Mouse (Mus musculus): ENCODE results near the gene Plscr4.

Gene Plscr4

DNA sequence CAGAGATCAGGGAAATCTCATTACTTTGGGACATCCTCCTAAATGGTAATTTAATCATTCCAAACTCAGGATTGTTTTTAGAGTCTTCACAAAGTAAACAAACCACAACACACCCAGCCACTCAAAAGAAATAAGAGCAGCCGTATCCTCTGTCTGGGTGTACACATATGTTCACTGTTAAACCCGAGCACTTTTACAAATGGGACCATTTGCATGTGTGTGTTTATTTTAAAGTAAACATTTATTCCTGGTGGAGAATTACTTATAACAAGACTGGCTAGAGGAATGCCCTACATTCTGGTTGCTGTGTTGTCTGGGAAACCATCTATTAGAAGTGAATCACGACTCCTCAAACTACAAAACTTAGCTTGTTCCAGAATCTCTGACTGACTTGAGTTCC, 47.1 kb downstream of the Plscr4 start:
- no peak for ATAC-seq (ENCODE audit: insufficient number of reproducible peaks, low FRiP score, low TSS enrichment)

DNA sequence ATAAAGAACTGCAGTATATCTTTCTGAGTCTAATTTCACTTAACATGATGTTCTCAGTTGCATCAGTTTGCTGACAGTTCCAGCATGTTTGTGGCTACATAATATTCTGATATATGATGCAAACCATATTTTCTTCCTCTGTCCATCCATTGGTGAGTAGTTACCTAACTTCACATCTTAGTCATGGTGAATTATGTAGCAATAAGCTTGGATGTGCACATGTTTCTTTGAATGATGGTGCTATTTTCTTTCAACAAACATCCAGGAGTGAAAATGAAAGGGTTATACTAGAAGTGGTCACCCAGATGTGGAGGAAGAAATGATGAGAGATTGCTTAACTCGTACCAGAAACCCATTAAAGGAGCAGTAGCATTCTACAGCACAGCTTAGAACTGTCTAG, 47.7 kb downstream of the Plscr4 start:
- no peak for ATAC-seq (ENCODE audit: insufficient number of reproducible peaks, low FRiP score, low TSS enrichment)

DNA sequence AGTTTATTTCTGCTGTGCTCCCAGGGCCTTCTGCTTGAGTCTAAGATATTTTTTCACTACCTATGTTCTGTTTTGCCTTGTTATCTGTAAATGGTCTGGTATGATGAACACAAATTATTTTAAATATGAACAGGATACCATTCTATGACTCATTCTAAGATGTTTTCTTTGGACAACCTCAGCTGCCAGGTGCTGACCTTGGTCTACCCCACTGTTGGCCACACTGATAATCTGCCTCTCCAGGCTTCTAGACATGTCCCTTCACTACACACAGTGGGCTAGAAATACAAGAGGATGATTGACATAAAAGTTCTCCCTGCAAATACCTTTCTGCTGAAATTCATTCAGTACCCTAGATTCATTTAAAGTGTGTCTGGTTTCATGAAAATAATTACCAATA, 54.5 kb downstream of the Plscr4 start:
- no peak for ATAC-seq (ENCODE audit: insufficient number of reproducible peaks, low FRiP score, low TSS enrichment)

DNA sequence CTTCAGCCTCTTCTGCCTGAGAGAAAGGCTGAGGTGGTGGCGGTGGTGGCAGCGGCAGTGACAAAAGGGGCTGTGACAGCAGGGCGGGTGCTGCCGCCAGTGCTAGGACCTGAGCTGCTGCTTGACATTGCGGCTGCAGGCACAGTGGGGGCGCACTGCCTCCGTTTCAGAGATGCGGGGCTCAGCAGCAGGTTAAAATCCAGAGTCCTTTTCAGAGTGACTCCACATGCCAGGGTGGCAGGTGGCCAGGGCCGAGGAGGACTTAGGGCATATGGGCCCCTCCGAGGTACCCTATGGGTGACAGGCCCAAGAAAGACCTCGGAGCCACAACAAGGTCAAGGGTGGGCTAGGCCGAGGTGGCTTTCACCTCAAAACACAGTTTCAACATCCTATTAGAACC, 59.9 kb downstream of the Plscr4 start:
- no peak for ATAC-seq (ENCODE audit: insufficient number of reproducible peaks, low FRiP score, low TSS enrichment)

DNA sequence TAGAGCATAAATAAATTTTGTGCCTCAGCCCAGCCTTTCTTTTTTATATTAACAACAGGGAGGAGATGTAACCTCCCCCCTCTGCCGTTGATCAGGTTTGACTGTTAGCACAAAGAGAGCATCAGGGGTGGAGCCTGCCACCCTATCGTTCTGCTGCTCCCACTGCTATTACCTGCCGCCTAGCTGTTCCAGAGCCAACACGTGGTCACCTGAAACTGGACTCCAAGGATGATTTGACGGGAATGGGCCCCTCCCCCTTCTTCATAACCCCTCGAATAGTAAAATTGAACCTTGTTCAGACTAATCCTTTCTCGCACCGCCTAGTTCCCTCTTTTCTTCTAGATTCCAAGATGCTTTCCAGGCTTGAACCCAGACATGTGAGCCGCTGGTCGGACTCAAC, 63.6 kb downstream of the Plscr4 start:
- ATAC-seq (ENCODE audit: insufficient number of reproducible peaks, low FRiP score, low TSS enrichment) = no peak

DNA sequence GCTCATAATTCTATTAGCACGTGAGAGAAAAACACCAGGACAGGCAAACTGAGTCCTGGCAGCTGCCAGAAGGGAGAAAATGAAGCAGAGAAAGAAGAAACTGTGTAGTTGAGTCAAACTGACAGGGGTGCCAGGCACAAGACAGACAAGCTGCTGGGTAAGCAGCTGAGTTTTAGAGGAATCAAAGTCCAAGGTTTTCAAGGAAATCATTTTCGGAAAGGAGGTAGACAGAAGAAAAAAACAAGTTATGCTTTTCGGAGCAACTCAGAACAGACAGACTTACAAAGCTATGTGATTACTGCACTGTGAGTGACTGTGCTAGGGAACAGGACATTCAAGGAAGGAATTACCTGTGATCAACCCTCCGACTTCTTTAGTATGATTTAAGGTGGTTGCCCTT, 67.3 kb downstream of the Plscr4 start:
- no peak for ATAC-seq (ENCODE audit: insufficient number of reproducible peaks, low FRiP score, low TSS enrichment)

DNA sequence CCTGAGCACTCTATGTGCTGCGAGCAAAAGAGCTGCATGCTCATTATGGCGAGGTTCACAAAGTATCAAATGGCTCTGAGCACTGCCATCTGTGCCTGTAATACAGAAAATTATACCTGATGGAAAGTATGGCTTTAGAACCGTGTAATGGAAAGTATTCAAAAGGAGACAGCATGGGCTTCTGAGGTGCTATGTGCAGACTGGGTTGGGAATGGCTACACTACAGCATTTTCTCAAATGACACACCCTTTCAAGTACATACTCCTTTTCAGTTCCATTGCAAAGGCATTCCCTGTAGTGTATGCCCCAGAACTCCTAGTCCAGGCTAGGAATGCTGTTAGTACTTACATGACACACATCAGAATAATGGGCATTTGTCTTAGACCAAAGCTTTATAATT, 72.9 kb downstream of the Plscr4 start:
- no peak for ATAC-seq (ENCODE audit: insufficient number of reproducible peaks, low FRiP score, low TSS enrichment)

DNA sequence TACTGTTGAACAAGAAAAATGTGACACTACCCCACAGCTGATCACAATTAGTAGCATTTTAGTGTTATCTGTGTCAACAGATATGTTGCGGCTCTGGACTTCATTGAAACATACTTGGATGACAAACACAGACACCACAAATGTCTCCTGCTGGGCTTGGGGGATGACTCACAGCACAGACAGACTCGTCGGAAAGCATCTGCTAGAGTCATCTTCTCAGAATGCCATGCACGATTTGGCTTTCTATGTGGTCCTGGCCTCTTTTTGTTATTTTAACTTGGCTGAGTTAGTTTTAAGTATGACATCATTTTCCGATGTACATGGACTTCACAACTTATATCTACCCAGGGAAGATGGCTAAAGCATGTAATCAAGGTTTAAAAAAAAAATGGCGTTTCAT, 80.6 kb downstream of the Plscr4 start:
- no peak for ATAC-seq (ENCODE audit: insufficient number of reproducible peaks, low FRiP score, low TSS enrichment)

DNA sequence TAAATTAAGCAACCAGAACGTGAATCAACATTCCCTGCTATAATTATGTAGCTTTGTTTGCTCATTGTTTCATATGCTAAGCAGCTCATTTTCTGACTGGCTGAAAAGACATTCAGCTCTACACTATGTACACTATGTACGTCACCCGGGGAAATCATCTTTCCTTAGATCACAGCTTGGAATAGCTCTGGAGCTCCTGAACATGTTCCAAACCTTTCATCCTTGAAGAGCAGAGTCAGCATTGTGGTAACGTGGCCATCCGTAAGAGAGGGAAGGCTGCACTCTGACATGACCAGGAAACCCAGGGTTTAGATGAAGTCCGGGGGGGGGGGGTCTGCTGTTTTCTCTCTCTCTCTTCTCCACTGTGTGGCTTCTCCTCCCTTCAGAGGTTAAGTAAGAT, 81.0 kb downstream of the Plscr4 start:
- ATAC-seq (ENCODE audit: insufficient number of reproducible peaks, low FRiP score, low TSS enrichment) = no peak

Data from cerebellum, adult (tissue).